Mouse (Mus musculus) MEL (cell line): ENCODE data around the gene Mbnl1.

Experiments
- POLR2A ChIP-seq, 2 experiments: IDR thresholded peaks; 2 replicates each; pipeline ENCODE4 v1.6.1; 2011 to 2012; ENCODE audit warnings: low read length in 2 of 2, mild to moderate bottlenecking in 2 of 2, control low read depth in 1 of 2, improper control_type of control experiment in 1 of 2, low read depth in 1 of 2, moderate library complexity in 1 of 2; ENCODE audit not compliant: control insufficient read depth in 1 of 2, insufficient read depth in 1 of 2, poor library complexity in 1 of 2
- USF1 ChIP-seq: IDR thresholded peaks from 2 replicates; pipeline ENCODE4 v1.6.1; 2014; ENCODE audit warnings: low read depth, mild to moderate bottlenecking, inconsistent platforms, low read length, improper control_type of control experiment, moderate library complexity

DNA sequence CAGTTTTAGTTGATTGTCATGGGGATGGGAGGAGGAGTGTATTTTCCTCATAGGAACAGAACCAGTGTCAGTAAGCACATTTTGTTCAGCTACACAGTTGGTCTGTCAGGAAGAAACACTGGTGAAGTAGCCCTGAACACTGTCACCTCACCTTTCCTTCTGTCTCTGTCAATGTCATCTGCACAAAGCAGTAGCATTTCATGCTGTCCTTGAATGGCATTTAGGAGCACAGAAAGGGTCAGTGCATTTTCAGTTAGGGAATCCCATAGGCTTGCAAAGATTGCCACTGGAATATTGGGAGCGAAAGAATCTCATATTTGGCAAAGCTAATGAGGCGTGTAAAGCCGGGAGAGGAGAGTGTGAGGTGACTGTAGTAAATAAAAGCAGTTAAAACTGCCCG is 114.5 kb downstream of the Mbnl1 start:
- TF ChIP-seq POLR2A (IDR thresholded peaks at IDR 0.05; ENCODE audit: control insufficient read depth in 1 of 2, insufficient read depth in 1 of 2, low read depth in 1 of 2, low read length in 2 of 2, poor library complexity in 1 of 2) (no peak), USF1 (no peak)
